Mouse (Mus musculus) liver, embryonic 14.5 days (tissue): Measurements from ENCODE around the gene Ralgds.

ENCODE experiments used
- CTCF ChIP-seq: IDR thresholded peaks from 2 replicates; pipeline ENCODE4 v1.5.1; 2016; ENCODE audit warnings: antibody characterized with exemption, low read depth, control low read depth
- EP300 ChIP-seq: IDR thresholded peaks from 2 replicates; pipeline ENCODE4 v1.6.1; 2016; ENCODE audit warnings: antibody characterized with exemption, low read depth

DNA sequence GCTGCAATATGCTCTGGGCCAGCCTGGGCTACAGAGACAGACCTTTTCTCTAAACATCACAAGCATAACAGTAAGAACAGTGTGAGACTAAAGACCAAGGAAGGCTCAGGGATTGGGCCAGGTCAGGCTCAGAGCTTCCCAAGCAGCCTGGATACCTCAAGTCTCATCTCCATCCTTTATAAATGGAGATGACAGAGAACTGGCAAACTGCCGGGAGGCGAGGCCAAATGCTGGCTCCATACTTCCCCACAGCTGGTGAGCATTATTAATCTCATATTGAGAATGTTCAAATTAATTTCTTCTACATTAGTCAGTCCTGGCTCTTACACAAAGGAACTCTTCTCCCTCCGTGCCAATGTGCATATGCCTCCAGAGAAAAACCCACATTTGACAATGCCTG is 63.9 kb downstream of the Ralgds start:
- no peak for TF ChIP-seq CTCF
- TF ChIP-seq EP300, result no peak
